Mouse (Mus musculus) layer of hippocampus, adult 11-12 months (tissue): ENCODE results near the gene Lmf1.
A peak's percentile ranks its signal among the peaks of the same experiment; 100 is the strongest.

ENCODE experiments used
- DNase-seq: peaks from one replicate; pipeline ENCODE4 v3.0.0; 2022; ENCODE audit warnings: low spot score

Gene Lmf1

DNA sequence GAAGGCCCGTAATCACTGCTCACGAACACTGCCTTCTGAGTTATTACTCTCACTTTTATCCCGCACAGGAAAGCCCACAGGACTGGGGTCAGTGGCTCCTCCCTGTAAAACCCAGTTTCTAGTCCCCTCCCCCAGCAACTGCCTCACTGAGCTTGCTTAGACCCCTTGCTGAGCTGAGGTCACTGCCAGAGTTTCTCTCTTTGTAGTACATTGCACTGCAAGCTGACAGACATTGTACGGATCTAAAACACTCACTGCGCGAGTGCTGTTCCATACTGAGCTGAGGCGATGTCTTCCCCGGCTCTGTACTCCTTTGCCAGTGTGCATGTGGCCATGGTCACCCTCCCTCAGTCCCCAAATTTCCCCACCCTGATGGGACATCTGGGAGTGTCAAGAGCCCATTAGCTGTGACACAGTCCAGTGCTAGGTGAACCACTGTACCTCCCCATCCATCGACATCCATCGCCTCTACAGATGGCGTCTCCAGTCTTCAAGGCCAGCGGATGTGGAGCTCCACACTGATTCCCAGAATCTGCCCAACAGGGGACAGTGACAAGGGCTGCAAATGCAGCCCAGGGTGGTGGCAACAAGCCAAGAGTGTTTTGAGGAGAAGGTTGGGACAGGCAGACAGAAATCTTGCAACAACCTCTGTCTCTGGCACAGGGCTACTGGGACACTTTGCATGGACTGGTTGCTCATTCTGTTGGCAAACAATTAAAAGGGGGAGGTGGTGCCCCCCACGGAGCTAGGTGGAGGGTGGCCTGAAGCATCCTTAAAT, 64.8 kb downstream of the Lmf1 start:
- DNase-seq, result no peak

GRCm38 (mm10) chr17:25644761-25645160, 65.9 kb downstream of the Lmf1 start:
- DNase-seq, result no peak

GRCm38 (mm10) chr17:25645661-25646060, 66.8 kb downstream of the Lmf1 start:
- DNase-seq, result no peak

GRCm38 (mm10) chr17:25647901-25648300, 69.0 kb downstream of the Lmf1 start:
- DNase-seq, result no peak

GRCm38 (mm10) chr17:25648678-25649216, 69.9 kb downstream of the Lmf1 start:
- DNase-seq, result no peak

GRCm38 (mm10) chr17:25650726-25651125, 71.8 kb downstream of the Lmf1 start:
- no peak for DNase-seq

- no peak for DNase-seq
Observed at GRCm38 (mm10) chr17:25652272-25652671, 73.4 kb downstream of the Lmf1 start.

GRCm38 (mm10) chr17:25656142-25656825, 77.4 kb downstream of the Lmf1 start:
- no peak for DNase-seq

GRCm38 (mm10) chr17:25656826-25657189, 77.9 kb downstream of the Lmf1 start:
- no peak for DNase-seq

GRCm38 (mm10) chr17:25663213-25663835, 84.4 kb downstream of the Lmf1 start:
- DNase-seq, result peak; percentile 48

- no peak for DNase-seq
Observed at GRCm38 (mm10) chr17:25665485-25665884, 86.6 kb downstream of the Lmf1 start.

DNA sequence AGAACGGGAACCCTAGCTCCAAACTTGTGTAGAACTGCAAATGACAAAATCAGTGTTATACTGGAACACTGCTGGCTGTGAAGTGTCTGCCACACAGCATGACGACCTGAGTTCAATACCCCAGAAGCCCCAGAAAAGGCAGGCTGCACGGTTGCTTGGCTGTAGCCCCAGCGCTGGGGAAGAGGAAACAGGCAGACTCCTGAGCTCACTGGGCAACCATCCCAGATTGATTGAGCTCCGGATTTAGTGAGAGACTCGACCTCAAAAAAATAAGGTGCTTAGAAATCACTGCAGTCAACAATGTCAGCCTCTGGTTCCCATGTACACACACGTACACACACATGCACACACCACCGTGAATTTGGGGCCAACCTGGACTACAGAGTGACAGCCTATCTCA, 87.0 kb downstream of the Lmf1 start:
- no peak for DNase-seq

DNA sequence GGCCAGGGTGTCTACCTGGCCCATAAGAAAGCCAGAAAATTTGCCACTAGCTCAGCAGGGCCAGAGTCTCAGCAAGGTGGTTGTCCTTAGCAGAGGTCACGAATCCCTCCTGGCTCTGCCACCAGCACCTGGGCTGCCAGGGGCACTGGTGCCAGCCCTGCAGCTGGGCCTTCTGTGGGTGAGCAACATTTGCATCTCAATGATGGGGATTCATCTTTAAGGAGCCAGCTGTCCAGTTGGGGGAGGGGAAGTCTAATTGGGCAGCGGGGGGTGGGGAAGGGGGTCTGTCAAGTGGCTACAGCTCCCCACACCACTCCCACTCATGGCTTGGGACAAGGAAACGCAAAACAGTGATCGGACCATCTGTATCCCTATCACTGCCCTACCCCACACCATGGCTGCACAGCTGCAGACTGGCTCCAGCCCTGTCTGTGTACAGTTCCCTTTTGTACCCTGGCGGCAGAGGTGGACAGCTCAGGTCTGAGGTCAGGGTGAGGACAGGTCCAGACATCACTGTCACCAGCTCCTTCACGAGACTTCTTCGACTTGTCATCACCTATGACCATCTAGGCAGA, 89.7 kb downstream of the Lmf1 start:
- no peak for DNase-seq

GRCm38 (mm10) chr17:25672982-25673381, 94.1 kb downstream of the Lmf1 start:
- peak; percentile 57 for DNase-seq

DNA sequence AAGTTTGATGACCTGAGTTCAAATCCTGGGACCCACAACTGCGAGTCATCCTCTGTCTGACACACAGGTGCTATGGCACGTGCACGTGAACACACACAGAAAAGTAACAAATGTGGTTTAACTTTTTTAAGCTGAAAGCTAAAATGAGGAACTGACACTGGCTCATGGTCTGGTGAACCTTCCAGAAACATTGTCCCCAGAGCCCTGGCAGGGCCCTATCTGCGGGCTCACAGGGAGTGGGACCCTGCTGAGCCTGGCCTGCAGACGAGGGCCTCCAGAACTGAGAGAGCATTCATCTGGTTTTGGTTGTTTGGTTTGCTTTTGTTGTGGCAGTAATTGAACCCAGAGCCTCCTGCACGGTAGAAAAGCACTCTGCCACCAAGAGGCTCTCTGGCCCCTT, 99.1 kb downstream of the Lmf1 start:
- DNase-seq, result no peak

DNA sequence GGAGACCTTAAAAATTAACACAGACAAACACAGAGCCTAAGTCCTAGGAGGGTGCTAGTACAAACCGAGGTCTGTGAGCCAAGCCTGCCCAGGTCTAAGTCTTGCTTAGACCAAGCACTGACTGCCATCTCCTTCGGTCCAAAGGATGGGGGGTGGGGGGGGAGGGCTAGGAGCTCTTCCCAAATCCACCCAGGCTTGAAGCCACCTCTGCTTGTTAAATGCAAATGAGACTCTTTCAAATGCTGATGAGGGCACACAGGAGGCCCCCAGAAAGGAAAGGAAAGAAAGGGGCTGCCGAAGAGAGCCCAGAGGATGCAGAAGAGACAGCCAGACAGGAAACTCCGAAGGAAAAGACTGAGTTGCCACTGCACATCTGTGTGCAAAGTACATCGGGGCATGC, 100.9 kb downstream of the Lmf1 start:
- DNase-seq, result no peak

- DNase-seq, result no peak
Observed at GRCm38 (mm10) chr17:25681636-25682035, 102.8 kb downstream of the Lmf1 start.

DNA sequence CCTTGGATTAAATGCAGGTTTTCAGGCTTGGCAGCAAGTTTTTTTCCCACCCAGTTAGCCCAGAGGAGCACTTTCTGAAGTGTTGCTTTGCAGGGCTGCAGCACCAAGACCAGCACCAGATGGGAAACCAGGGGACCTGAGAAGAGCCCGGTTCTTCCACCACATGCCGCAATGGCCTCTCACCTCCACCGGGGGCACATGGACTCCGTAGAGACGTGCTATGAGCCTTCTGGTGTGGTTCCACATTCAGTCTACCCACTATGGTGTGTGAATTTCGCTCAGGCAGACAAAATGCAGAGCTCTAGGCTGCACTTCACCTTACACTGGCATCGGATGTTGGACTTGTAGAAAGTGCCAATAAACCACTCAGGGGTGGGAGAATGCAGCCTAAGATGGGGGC, 107.4 kb downstream of the Lmf1 start:
- no peak for DNase-seq

DNA sequence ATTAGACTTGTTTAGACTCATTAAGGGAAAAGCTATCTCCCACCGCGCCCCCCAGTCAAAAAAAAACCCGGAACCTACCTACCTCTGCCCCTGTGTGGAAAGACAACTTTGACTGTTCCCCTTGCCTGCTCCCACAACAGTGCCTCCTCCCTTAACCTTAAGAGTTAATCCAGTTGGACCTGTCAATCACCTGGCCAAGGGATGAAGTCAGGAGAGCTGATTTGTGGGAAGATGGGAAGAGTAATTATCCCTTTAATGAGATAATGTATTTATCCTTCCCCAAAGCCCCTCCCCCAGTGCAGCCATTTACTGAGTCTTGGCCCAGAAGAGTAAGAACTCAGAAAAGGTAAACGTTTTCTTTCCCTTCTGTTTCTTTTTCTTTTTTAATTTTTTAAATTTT, 110.0 kb downstream of the Lmf1 start:
- DNase-seq, result no peak

DNA sequence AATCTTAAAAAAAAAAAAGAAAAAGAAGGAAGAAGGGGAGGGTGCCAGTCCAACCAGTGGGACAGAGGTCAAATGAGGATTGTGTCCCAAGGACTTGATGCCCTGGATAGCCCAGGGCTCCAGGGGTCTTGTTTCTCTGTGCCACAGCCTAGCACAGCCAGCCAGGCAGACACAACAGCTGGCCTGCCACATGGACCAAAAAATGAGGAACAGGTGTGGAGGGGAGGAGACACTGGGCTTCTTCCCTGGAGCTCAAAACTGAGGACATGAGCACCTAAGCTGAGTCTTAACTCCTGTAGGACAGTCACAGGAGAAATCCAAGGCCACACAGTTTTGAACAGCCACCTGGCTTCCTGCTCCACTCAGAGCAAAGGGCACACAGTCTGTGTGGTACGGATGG, 117.4 kb downstream of the Lmf1 start:
- DNase-seq, result no peak

- DNase-seq, result peak; percentile 84
Observed at GRCm38 (mm10) chr17:25698446-25698845, 119.6 kb downstream of the Lmf1 start.

DNA sequence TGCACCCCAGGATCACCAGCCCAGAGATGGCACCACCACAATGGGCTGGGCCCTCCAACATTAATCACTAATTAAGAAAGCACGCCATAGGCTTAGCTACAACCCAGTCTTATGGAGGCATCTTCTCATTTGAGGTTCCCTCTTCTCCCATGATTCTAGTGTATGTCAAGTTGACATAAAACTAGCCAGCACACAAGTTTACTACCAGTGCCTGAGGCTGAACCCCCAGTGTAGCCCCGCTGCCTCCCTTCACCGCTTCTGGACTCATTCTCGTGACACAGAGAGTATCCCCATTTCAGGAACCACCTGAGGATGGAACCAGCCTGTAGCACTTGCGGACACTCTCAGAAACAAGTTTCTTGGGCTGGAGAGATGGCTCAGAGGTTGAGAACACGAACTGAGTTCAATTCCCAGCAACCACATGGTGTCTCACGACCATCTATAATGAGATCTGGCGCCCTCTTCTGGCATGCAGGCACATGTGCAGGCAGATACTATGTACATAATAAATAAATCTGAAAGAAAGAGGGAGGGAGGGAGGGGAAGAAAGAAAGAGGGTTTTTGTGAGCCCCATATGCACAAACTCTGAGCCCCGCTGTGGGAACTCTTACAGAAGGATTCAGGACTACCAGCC, 122.1 kb downstream of the Lmf1 start:
- DNase-seq, result no peak
